Mouse (Mus musculus): ENCODE data around the gene Mief2.

DNA sequence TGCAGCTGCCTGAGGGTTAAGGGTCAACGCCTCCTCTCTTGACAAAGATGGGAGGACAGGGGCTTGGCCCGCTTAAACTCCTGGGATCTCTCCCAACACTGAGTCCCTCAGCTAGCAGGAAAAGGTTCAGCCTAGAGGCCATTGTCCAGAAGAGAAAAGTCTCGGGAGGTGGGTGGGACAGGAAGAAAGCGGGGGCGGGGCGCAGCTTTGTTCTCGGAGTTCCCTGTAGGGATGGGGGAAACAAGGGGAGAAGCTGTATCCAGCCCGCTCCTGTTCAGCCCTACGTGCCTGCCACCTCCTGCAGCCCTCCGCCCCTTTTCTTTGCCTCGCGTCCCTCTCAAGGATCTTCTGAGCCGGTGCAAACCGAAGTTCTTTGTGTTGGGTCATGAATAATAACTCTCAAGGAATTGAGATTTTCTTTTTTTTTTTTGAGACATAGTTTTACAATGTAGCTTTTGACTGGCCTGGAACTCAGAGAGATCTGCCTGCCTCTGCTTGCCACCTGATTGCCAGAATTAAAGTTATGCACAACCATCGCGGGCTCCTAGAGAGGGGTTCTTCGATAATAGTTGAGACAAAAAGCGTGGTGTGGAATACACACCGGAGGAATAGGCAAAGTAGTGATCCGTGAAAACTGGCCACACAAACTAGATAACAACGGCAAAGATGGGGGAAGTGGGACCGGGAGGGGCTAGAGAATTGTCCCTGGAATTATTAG is 29.2 kb upstream of the Mief2 start:
- TF ChIP-seq GATA1 (IDR thresholded peaks at IDR 0.05; ENCODE audit: borderline replicate concordance, low read length): no peak
- TF ChIP-seq FLI1 (IDR thresholded peaks at IDR 0.05; ENCODE audit: low read length): no peak

Data from megakaryocyte, embryonic 14.5 days (primary cell).